15 mouse cellular contexts compared by ENCODE assay signal in the genomic region with DNA sequence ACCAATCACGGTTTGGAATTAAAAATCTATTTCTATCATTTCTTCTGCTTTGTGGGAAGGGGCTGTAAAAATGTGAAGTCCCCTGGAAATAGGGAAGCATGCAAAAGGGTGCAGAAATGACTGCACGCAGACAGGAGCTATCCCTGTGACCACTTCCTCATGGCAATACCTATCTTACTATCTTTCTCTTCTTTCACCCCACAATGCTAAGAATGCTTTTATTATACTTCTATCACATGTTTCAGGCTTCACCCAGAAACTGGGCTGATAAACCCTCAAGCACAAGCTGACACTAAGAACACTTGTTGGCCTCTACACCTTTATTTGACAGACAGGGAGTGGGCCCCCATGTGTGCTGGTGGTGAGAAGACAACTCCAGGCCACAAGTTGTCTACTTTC.
A peak's percentile ranks its signal among the peaks of the same experiment; 100 is the strongest.
DNase-seq lines count a peak whose midpoint lies in the region; ATAC-seq lines count a peak whose summit lies in the region.
"Had no signal": no experiment of that assay in that cellular context is flagged by ENCODE, and none has a peak within 500 bp of the region (broad histone marks: within the 10 kb centered on the region; RNA-seq: fewer than 3 reads in every experiment).

No protein-coding gene starts in this region.

- peak overlapping the region; percentile 72; the same call in 1 of the 2 replicates for H3K27ac ChIP-seq in forebrain, embryonic 14.5 days (ENCODE audit: low read depth, low read length)
- no peak overlapping the region for H3K27ac ChIP-seq in forebrain, embryonic 12.5 days
- H3K27ac ChIP-seq in liver, embryonic 15.5 days (replicated peaks): 0 out of 2 replicates have a peak overlapping the region, but pooled peaks have one; percentile 4
- no peak overlapping the region for H3K27ac ChIP-seq in liver, embryonic 11.5 days (ENCODE audit: low read depth, low read length)
- H3K27ac ChIP-seq in forebrain, embryonic 16.5 days (ENCODE audit: low read length): peak overlapping the region; percentile 84

- H3K4me3 ChIP-seq in forebrain, embryonic 14.5 days (ENCODE audit: low read depth, low read length): no peak overlapping the region
- no peak overlapping the region for H3K4me3 ChIP-seq in forebrain, embryonic 12.5 days (replicated peaks)
- no peak overlapping the region for H3K4me3 ChIP-seq in liver, embryonic 15.5 days (replicated peaks)
- no peak overlapping the region for H3K4me3 ChIP-seq in liver, embryonic 11.5 days (ENCODE audit: low read depth, low read length)
- no peak overlapping the region for H3K4me3 ChIP-seq in forebrain, embryonic 16.5 days (replicated peaks; ENCODE audit: low read length)
- H3K4me3 ChIP-seq: midbrain, embryonic 13.5 days had no signal

- ATAC-seq in forebrain, embryonic 14.5 days: no peak
- ATAC-seq in forebrain, embryonic 12.5 days (ENCODE audit: low FRiP score): no peak
- ATAC-seq in liver, embryonic 15.5 days (ENCODE audit: insufficient read depth): no peak
- ATAC-seq in liver, embryonic 11.5 days (replicated peaks; ENCODE audit: low FRiP score): no peak
- ATAC-seq in forebrain, embryonic 16.5 days: no peak
- ATAC-seq: hindbrain, embryonic 16.5 days; midbrain, embryonic 13.5 days had no signal

- no peaks in the 10 kb centered on the region for H3K27me3 ChIP-seq in forebrain, embryonic 14.5 days (replicated peaks; ENCODE audit: control insufficient read depth, insufficient read depth, low read length)
- H3K27me3 ChIP-seq in forebrain, embryonic 12.5 days: no peaks in the 10 kb centered on the region
- no peaks in the 10 kb centered on the region for H3K27me3 ChIP-seq in liver, embryonic 15.5 days
- no peaks in the 10 kb centered on the region for H3K27me3 ChIP-seq in liver, embryonic 11.5 days (replicated peaks; ENCODE audit: control insufficient read depth, insufficient read depth, low read length)
- no peaks in the 10 kb centered on the region for H3K27me3 ChIP-seq in forebrain, embryonic 16.5 days (replicated peaks; ENCODE audit: control insufficient read depth, insufficient read depth, low read length)
- H3K27me3 ChIP-seq: midbrain, embryonic 13.5 days had no signal

- H3K4me2 ChIP-seq in forebrain, embryonic 14.5 days (ENCODE audit: low read length): no peak overlapping the region
- H3K4me2 ChIP-seq in forebrain, embryonic 12.5 days: no peak overlapping the region
- H3K4me2 ChIP-seq in liver, embryonic 15.5 days: no peak overlapping the region
- H3K4me2 ChIP-seq in liver, embryonic 11.5 days: no peak overlapping the region
- H3K4me2 ChIP-seq in forebrain, embryonic 16.5 days (ENCODE audit: low read length): no peak overlapping the region
- H3K4me2 ChIP-seq: lung, embryonic 14.5 days; midbrain, embryonic 13.5 days had no signal

- 94% methylated on average over 2 of the region's 2 CpGs for WGBS in forebrain, embryonic 14.5 days
- WGBS in forebrain, embryonic 12.5 days: 87% methylated on average over 2 of the region's 2 CpGs
- WGBS in liver, embryonic 15.5 days (ENCODE audit: insufficient replicate concordance): 28% methylated on average over 2 of the region's 2 CpGs
- 53% methylated on average over 2 of the region's 2 CpGs for WGBS in liver, embryonic 11.5 days
- 80% methylated on average over 2 of the region's 2 CpGs for WGBS in forebrain, embryonic 16.5 days

- peaks cover 30% of the 10 kb centered on the region for H3K4me1 ChIP-seq in forebrain, embryonic 14.5 days (ENCODE audit: control insufficient read depth, insufficient read depth, low read length)
- peaks cover 21% of the 10 kb centered on the region for H3K4me1 ChIP-seq in forebrain, embryonic 12.5 days
- peaks cover 80% of the 10 kb centered on the region for H3K4me1 ChIP-seq in liver, embryonic 15.5 days (replicated peaks)
- H3K4me1 ChIP-seq in liver, embryonic 11.5 days (replicated peaks; ENCODE audit: control insufficient read depth, insufficient read depth, low read length): peaks cover 58% of the 10 kb centered on the region
- peaks cover 43% of the 10 kb centered on the region for H3K4me1 ChIP-seq in forebrain, embryonic 16.5 days (replicated peaks; ENCODE audit: control insufficient read depth, insufficient read depth, low read length)

- H3K36me3 ChIP-seq in forebrain, embryonic 14.5 days (ENCODE audit: control insufficient read depth, insufficient read depth, low read length): no peaks in the 10 kb centered on the region
- no peaks in the 10 kb centered on the region for H3K36me3 ChIP-seq in forebrain, embryonic 12.5 days (replicated peaks)
- no peaks in the 10 kb centered on the region for H3K36me3 ChIP-seq in liver, embryonic 15.5 days (replicated peaks)
- no peaks in the 10 kb centered on the region for H3K36me3 ChIP-seq in liver, embryonic 11.5 days (ENCODE audit: control insufficient read depth, insufficient read depth, low read length)
- H3K36me3 ChIP-seq in forebrain, embryonic 16.5 days (ENCODE audit: control insufficient read depth, insufficient read depth): no peaks in the 10 kb centered on the region
- H3K36me3 ChIP-seq: midbrain, embryonic 13.5 days had no signal

- no peaks in the 10 kb centered on the region for H3K9me3 ChIP-seq in forebrain, embryonic 14.5 days (replicated peaks; ENCODE audit: control insufficient read depth, low read length)
- H3K9me3 ChIP-seq in forebrain, embryonic 12.5 days: no peaks in the 10 kb centered on the region
- no peaks in the 10 kb centered on the region for H3K9me3 ChIP-seq in liver, embryonic 15.5 days (replicated peaks)
- H3K9me3 ChIP-seq in liver, embryonic 11.5 days (ENCODE audit: control insufficient read depth, low read length): no peaks in the 10 kb centered on the region
- no peaks in the 10 kb centered on the region for H3K9me3 ChIP-seq in forebrain, embryonic 16.5 days (ENCODE audit: control insufficient read depth, low read length)
- H3K9me3 ChIP-seq: midbrain, embryonic 13.5 days had no signal

- no peak overlapping the region for H3K9ac ChIP-seq in forebrain, embryonic 14.5 days (ENCODE audit: low read length)
- H3K9ac ChIP-seq in forebrain, embryonic 12.5 days: no peak overlapping the region
- no peak overlapping the region for H3K9ac ChIP-seq in liver, embryonic 15.5 days
- no peak overlapping the region for H3K9ac ChIP-seq in liver, embryonic 11.5 days (ENCODE audit: low read depth, low read length)
- no peak overlapping the region for H3K9ac ChIP-seq in forebrain, embryonic 16.5 days (replicated peaks; ENCODE audit: low read depth, low read length)
- H3K9ac ChIP-seq: lung, embryonic 14.5 days; midbrain, embryonic 13.5 days had no signal

- DNase-seq in forebrain, embryonic 14.5 days (ENCODE audit: low spot score): no peak
- no peak for DNase-seq in liver, embryonic 11.5 days (ENCODE audit: low spot score)
- DNase-seq in natural killer cell, adult 2 months (ENCODE audit: low spot score in 2 of 2): peak; percentile 44 to 64
- DNase-seq in lung, adult 18-20 months: no peak
- no peak for DNase-seq in cerebellum, adult 9-11 months
- DNase-seq: adrenal gland, adult 8-10 months; cerebellum, adult 11 months; kidney, postnatal 25 days; lung, embryonic 14.5 days; thymus, postnatal 14 days had no signal

Comparison
In these comparisons a context has a peak if more than half of its experiments do, and no peak if none do; other contexts are left out.
1. H3K27ac ChIP-seq: peak in forebrain, embryonic 14.5 days (single experiment), liver, embryonic 15.5 days (single experiment) and forebrain, embryonic 16.5 days (single experiment); none in forebrain, embryonic 12.5 days (single experiment) and liver, embryonic 11.5 days (single experiment).
2. DNase-seq: peak in natural killer cell, adult 2 months (2 of 2); none in forebrain, embryonic 14.5 days (single experiment), liver, embryonic 11.5 days (single experiment), lung, adult 18-20 months (0 of 2) and cerebellum, adult 9-11 months (single experiment).